Mouse (Mus musculus) limb, embryonic 15.5 days (tissue): ENCODE results near the gene Alkbh7. TPM values are rescaled to one million over a fixed set of nuclear protein-coding genes. Genes with fewer than 3 reads are reported as not detected.

ENCODE experiments used
- ATAC-seq: fragments of 200-750 bp; cut with Nextera tagmentation; 2 replicates; pipeline ENCODE4 v1.8.0; 2017; ENCODE audit warnings: low read depth, moderate TSS enrichment; ENCODE audit not compliant: insufficient number of reproducible peaks, low FRiP score, low TSS enrichment
- H3K27ac ChIP-seq: fragments of 300-500 bp; sonication (generic); 2 replicates; pipeline ENCODE4 v1.5.1; 2015; ENCODE audit warnings: moderate library complexity, mild to moderate bottlenecking, inconsistent platforms
- H3K27me3 ChIP-seq: fragments of 300-500 bp; sonication (generic); 2 replicates; pipeline ENCODE4 v1.6.1; 2015; ENCODE audit warnings: inconsistent platforms
- H3K36me3 ChIP-seq: fragments of 300-500 bp; sonication (generic); 2 replicates; pipeline ENCODE4 v1.6.1; 2015; ENCODE audit warnings: inconsistent platforms
- H3K4me1 ChIP-seq: fragments of 300-500 bp; sonication (generic); 2 replicates; pipeline ENCODE4 v1.6.1; 2015; ENCODE audit warnings: inconsistent platforms
- H3K4me2 ChIP-seq: fragments of 300-500 bp; sonication (generic); 2 replicates; pipeline ENCODE4 v1.6.1; 2015; ENCODE audit warnings: mild to moderate bottlenecking, inconsistent platforms
- H3K4me3 ChIP-seq: fragments of 300-500 bp; sonication (generic); 2 replicates; pipeline ENCODE4 v1.5.1; 2015; ENCODE audit warnings: mild to moderate bottlenecking, inconsistent platforms
- H3K9ac ChIP-seq: fragments of 300-500 bp; sonication (generic); 2 replicates; pipeline ENCODE4 v1.6.1; 2015; ENCODE audit warnings: inconsistent platforms
- H3K9me3 ChIP-seq: fragments of 300-500 bp; sonication (generic); 2 replicates; pipeline ENCODE4 v1.6.1; 2016; ENCODE audit warnings: inconsistent platforms
- WGBS: fragments of 180-500 bp; shearing (Covaris S2); methylation state at CpG from one replicate; pipeline ENCODE4 v1.1.7; 2015; 5-methylcytosine and 5-hydroxymethylcytosine counted together
- polyA plus RNA-seq: library from polyadenylated mRNA; unstranded; fragments of >200 nt; fragmentation: Nextera tagmentation; extraction: Ambion mirVana; gene quantifications from 2 replicates; pipeline ENCODE4 v1.2.1, GENCODE M21; 2015

The Alkbh7 gene
- polyA plus RNA-seq, 1 experiment from 2014 or later, result 36.3 TPM

GRCm38 (mm10) chr17:56973956-56974707 is 23.0 kb upstream of the Alkbh7 start:
- Histone ChIP-seq H3K36me3 (no peaks in the 10 kb centered on the region), H3K27me3 (0 out of 2 replicates have a peak, but pooled peaks cover 11% of the 10 kb centered on the region), H3K4me1 (no peaks in the 10 kb centered on the region; the same call in 1 of the 2 replicates), H3K27ac (no peak overlapping the region), H3K9ac (no peak overlapping the region), H3K4me2 (no peak overlapping the region), H3K9me3 (no peaks in the 10 kb centered on the region), H3K4me3 (no peak overlapping the region)
- ATAC-seq, result no peak
- WGBS, result 55% methylated on average over 13 of the region's 14 CpGs

DNA sequence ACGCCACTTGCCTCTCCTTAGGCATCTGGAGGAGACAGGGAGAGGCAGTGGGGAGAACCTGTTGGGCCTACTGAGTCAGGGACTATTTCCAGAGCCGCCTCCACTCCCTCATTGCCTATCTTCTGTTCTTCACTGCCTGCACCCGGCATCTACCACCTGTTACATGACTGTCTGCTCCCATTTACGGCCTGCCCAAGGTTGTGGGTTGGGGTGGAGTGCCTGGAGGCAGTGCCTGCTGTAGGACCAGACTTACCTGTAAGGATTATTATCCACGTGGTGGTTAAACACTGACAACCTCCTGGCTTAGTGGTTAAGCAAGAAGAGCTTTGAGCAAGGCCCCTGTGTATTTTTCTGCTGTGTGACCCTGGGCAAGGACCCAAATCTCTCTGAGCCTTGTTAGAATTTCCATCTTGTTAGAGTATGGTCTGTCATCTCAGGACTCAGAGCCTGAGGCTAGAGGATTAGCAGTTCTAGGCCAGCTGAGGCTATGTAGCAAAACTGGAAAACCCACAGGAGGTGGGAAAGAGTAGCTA is 22.4 kb upstream of the Alkbh7 start:
- 54% methylated on average over 5 of the region's 5 CpGs for WGBS
- Histone ChIP-seq H3K36me3 (no peaks in the 10 kb centered on the region), H3K27ac (no peak overlapping the region), H3K9me3 (no peaks in the 10 kb centered on the region), H3K4me1 (no peaks in the 10 kb centered on the region; the same call in 1 of the 2 replicates), H3K4me3 (no peak overlapping the region), H3K27me3 (0 out of 2 replicates have a peak, but pooled peaks cover 8% of the 10 kb centered on the region), H3K4me2 (no peak overlapping the region), H3K9ac (no peak overlapping the region)
- 0 out of 2 replicates have a peak, but pooled peaks have one; percentile 42 for ATAC-seq

DNA sequence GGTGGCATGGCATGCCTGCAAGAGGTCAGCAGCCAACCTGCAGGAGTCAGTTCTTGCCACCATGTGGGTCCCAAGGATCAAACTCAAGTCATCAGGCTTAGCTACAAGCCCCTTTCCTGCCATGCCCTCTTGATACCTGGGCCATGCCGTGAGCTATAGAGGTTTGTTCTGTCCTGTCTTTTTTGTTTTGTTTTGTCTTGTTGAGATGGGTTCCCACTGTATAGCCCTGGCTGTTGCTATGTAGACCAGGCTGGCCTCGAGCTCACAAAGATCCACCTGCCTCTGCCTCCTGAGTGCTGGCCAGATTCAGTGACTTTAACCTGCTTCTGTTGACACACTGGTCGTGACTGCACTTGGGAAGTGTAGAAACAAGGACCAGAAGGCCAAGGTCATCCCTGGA is 21.7 kb upstream of the Alkbh7 start:
- Histone ChIP-seq H3K4me3 (no peak overlapping the region), H3K27ac (no peak overlapping the region), H3K36me3 (no peaks in the 10 kb centered on the region), H3K4me1 (no peaks in the 10 kb centered on the region; the same call in 1 of the 2 replicates), H3K9ac (no peak overlapping the region), H3K4me2 (no peak overlapping the region), H3K27me3 (0 out of 2 replicates have a peak, but pooled peaks cover 4% of the 10 kb centered on the region), H3K9me3 (no peaks in the 10 kb centered on the region)
- 67% methylated on average over 3 of the region's 3 CpGs for WGBS
- no peak for ATAC-seq

DNA sequence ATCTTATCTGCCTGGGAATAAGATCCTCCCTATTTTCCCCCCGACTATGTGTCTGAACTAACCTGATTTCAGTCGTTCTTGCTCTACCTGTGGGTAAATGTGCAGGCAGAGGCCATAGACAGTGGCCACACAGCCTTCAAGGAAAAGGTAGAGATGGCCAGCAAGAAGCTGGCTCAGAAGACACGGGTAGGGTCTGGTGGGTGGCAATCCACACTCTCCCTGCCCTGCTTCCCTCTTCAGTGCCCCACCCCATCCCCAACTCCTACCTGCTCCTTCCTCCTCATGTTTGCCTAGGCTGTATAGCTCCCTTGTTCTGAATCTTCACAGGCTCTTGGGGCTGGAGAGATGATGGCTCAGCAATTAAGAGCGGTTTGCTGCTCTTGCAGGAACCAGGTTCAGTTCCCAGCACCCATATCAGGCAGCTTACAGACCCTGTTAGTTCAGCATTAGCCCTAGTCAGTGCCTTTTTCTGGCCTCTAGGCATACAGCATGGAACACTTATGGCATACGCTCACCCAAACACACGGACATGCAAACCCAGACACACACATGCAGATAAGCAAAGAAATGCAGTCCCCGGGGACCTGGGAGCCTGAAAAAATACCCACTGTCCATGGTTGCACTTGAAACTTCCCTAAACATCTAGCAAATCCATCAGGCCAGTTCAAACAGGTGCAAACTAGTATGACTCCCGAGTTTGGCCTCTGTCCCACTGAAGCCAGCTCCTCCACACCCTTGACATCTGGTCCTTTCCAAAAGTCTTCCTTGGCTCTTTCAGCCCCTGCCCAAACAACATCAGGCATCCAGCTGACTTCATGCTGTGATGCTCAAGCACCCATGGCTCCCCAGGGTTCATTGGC is 20.4 kb upstream of the Alkbh7 start:
- no peaks in the 10 kb centered on the region for H3K27me3 ChIP-seq
- no peaks in the 10 kb centered on the region for H3K9me3 ChIP-seq
- ATAC-seq, result no peak
- WGBS, result 66% methylated on average over 8 of the region's 8 CpGs
- H3K36me3 ChIP-seq, result no peaks in the 10 kb centered on the region
- no peak overlapping the region for H3K9ac ChIP-seq
- H3K27ac ChIP-seq, result no peak overlapping the region
- no peak overlapping the region for H3K4me2 ChIP-seq
- no peak overlapping the region for H3K4me3 ChIP-seq
- no peaks in the 10 kb centered on the region; the same call in 1 of the 2 replicates for H3K4me1 ChIP-seq

- Histone ChIP-seq H3K27ac (no peak overlapping the region), H3K4me2 (no peak overlapping the region), H3K4me3 (no peak overlapping the region), H3K9ac (no peak overlapping the region), H3K9me3 (no peaks in the 10 kb centered on the region), H3K36me3 (no peaks in the 10 kb centered on the region), H3K27me3 (no peaks in the 10 kb centered on the region), H3K4me1 (no peaks in the 10 kb centered on the region; the same call in 1 of the 2 replicates)
- WGBS, result 19% methylated on average over 5 of the region's 8 CpGs
- ATAC-seq, result no peak
These were observed 17.6 kb upstream of the Alkbh7 start for GRCm38 (mm10) chr17:56979524-56979923.

DNA sequence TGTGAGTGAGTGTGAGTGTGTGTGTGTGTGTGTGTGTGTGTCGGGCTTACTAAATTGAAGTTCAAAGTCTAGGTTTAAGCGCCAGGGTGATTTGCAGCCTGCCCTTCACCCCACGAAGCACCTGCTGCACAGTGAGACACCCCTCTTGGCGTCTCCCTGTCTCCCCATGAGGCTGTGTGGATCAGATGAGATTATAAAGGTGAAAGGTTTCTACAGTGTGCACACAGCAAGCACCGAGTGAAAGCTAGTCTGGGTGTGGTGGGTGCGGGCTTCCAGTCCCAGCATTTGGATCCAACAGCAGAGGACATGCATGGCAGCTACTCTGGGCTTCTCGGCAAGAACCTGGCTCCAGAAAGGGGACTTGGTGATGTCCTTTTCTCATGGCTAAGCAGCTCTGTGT is 16.1 kb upstream of the Alkbh7 start:
- Histone ChIP-seq H3K9me3 (no peaks in the 10 kb centered on the region), H3K27ac (no peak overlapping the region), H3K4me3 (no peak overlapping the region), H3K27me3 (no peaks in the 10 kb centered on the region), H3K36me3 (no peaks in the 10 kb centered on the region), H3K4me2 (no peak overlapping the region), H3K4me1 (no peaks in the 10 kb centered on the region), H3K9ac (no peak overlapping the region)
- ATAC-seq, result no peak
- WGBS, result 55% methylated on average over 7 of the region's 7 CpGs

DNA sequence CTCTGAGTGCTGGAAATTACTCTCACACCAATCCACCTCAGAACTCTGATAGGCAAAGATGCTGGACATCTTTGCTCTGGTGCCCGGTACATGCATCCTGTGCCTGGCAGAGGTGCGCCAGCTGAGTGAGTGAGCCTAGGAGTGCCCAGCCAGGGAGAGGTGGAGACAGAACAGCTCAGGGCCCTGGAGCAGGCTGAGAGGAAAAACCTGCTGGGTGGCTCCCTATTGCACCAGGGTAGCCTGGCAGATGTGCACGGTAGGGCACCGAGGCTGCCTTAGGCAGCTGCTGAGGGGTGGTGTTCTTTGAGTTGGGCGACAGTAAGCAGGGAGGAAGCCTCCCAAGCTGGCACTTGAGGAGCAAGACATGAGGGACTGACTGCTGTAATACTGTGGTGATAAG is 15.1 kb upstream of the Alkbh7 start, which contains the start of gene Acer1:
TSS of gene Acer1 (minus strand) at position 114 of the 400 bp plus-strand sequence.
- 67% methylated on average over 5 of the region's 5 CpGs for WGBS
- H3K27ac ChIP-seq, result no peak within 1 kb of the TSS; the same call in 1 of the 2 replicates

GRCm38 (mm10) chr17:56984886-56985285 is 12.3 kb upstream of the Alkbh7 start:
- Histone ChIP-seq H3K27ac (no peak overlapping the region), H3K4me1 (peaks cover 2% of the 10 kb centered on the region; the same call in 1 of the 2 replicates), H3K9me3 (no peaks in the 10 kb centered on the region), H3K9ac (no peak overlapping the region), H3K27me3 (no peaks in the 10 kb centered on the region), H3K36me3 (no peaks in the 10 kb centered on the region), H3K4me3 (no peak overlapping the region), H3K4me2 (no peak overlapping the region)
- 75% methylated on average over 9 of the region's 9 CpGs for WGBS
- ATAC-seq, result no peak

More for the DNA sequence above, 15.1 kb upstream of the Alkbh7 start, which contains the start of gene Acer1:
- H3K4me1 ChIP-seq, result no peaks in the 10 kb centered on the region
- ATAC-seq, result no peak
- H3K36me3 ChIP-seq, result no peaks in the 10 kb centered on the region
- no peaks in the 10 kb centered on the region for H3K9me3 ChIP-seq
- no peak within 1 kb of the TSS for H3K4me3 ChIP-seq
- H3K4me2 ChIP-seq, result no peak within 1 kb of the TSS
- H3K27me3 ChIP-seq, result no peaks in the 10 kb centered on the region
- H3K9ac ChIP-seq, result no peak within 1 kb of the TSS

DNA sequence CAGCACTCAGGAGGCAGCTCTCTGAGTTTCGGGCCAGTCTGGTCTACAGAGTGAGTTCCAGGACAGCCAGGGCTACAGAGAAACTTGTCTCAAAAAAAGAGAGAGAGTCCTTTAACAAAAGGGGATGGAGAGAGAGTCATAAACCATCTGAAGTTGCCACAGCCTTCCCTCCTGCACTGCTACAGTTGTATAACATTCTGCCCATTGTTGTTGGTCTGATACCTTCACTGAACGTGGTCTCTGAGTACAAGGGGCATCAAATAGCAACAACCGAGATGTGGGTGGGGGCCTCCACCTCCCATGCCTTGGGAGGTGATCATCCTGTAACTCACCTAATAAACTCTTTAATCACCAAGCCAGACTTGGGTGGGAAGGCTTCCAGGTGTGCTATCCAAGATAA is 11.5 kb upstream of the Alkbh7 start:
- Histone ChIP-seq H3K4me3 (no peak overlapping the region), H3K36me3 (no peaks in the 10 kb centered on the region), H3K4me1 (peaks cover 2% of the 10 kb centered on the region), H3K9ac (no peak overlapping the region), H3K27ac (no peak overlapping the region), H3K4me2 (no peak overlapping the region), H3K9me3 (no peaks in the 10 kb centered on the region), H3K27me3 (no peaks in the 10 kb centered on the region)
- no peak for ATAC-seq
- WGBS, result 64% methylated on average over 3 of the region's 3 CpGs

GRCm38 (mm10) chr17:56986105-56986805 is 10.9 kb upstream of the Alkbh7 start:
- Histone ChIP-seq H3K4me2 (no peak overlapping the region), H3K36me3 (no peaks in the 10 kb centered on the region), H3K4me3 (no peak overlapping the region), H3K9me3 (no peaks in the 10 kb centered on the region), H3K27me3 (no peaks in the 10 kb centered on the region), H3K27ac (no peak overlapping the region), H3K9ac (no peak overlapping the region), H3K4me1 (peaks cover 8% of the 10 kb centered on the region)
- WGBS, result 86% methylated on average over 3 of the region's 3 CpGs
- no peak for ATAC-seq

DNA sequence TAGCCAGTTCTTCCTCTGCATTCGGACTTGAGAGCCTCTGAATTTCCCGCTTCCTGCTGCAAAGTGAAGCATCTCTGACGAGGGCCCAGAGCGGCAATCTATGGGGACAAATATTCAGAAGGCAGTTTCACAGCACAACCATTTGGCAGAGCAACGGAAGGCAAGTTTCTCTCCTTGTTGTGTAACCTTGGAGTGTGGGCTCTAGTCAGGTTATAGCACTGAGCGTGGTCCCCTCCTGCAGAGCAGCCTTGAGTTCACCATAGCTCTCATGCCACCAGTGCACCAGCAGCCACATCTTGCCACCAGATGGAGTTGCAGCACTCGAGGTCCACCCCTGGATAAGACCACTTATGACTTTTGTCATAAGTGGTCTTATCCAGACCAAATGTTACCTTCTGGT is 8.7 kb upstream of the Alkbh7 start:
- WGBS, result 79% methylated on average over 7 of the region's 7 CpGs
- no peak overlapping the region for H3K4me3 ChIP-seq
- ATAC-seq, result no peak

More for the DNA sequence above, 8.7 kb upstream of the Alkbh7 start:
- Histone ChIP-seq H3K4me2 (no peak overlapping the region), H3K4me1 (peaks cover 12% of the 10 kb centered on the region), H3K27me3 (no peaks in the 10 kb centered on the region), H3K9ac (no peak overlapping the region), H3K27ac (no peak overlapping the region), H3K9me3 (no peaks in the 10 kb centered on the region), H3K36me3 (peaks cover 20% of the 10 kb centered on the region)
